Mouse (Mus musculus) embryonic fibroblast, embryonic 13.5 days (primary cell): Measurements from ENCODE around the gene Il20rb.

ENCODE experiments used
- CTCF ChIP-seq: IDR thresholded peaks from 2 replicates; pipeline ENCODE4 v1.5.1; 2011; ENCODE audit warnings: mild to moderate bottlenecking, control low read depth, low read length, moderate library complexity, borderline replicate concordance; ENCODE audit not compliant: insufficient read depth
- POLR2A ChIP-seq: IDR thresholded peaks from 2 replicates; pipeline ENCODE4 v1.6.1; 2011; ENCODE audit warnings: low read depth, mild to moderate bottlenecking, control low read depth, low read length, moderate library complexity

DNA sequence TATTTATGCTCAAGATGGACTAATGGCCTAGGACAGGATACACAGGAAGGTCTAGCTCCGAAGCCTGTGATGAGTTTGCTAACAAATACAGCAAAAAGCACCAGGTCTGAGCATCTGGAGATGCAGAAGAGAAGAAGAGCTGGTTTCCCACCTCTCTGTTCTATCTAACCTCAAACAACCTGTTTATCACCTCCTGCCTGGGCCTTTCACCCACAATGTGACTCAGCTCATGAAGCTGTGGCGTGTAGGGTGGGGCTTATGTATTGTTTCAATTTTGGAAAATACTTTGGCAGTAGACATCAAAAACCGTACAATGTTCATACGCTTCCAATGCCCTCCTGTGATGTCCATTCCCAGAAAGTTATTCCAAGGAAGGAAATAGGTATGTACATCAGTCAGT is 24.5 kb downstream of the Il20rb start:
- TF ChIP-seq POLR2A (no peak), CTCF (no peak)
